Mouse (Mus musculus) MEL (cell line): ENCODE measurements at regions not wholly inside any gene's neighbourhood (a gene's known extent, or its start where the extent isn't known, plus 50 kb on each side); places are given as distances from the start of the nearest gene placed in this dataset.

Source experiments
- DNase-seq: peaks from one replicate; pipeline ENCODE4 v3.0.0; 2011; ENCODE audit warnings: low read depth, low spot score
- H3K27ac ChIP-seq: 2 replicates; pipeline ENCODE4 v1.5.1; 2012; ENCODE audit warnings: low read depth, mild to moderate bottlenecking, control low read depth, low read length, moderate library complexity; ENCODE audit not compliant: control insufficient read depth
- H3K27me3 ChIP-seq, 2 experiments: fragments of 150-350 bp in 1 of 2; sonication (generic) in 1 of 2; 2 replicates each; pipeline ENCODE4 v1.6.1; 2012; ENCODE audit warnings: low read length in 2 of 2, mild to moderate bottlenecking in 2 of 2, improper control_type of control experiment in 1 of 2, moderate library complexity in 1 of 2; ENCODE audit not compliant: insufficient read depth in 2 of 2, control insufficient read depth in 1 of 2
- H3K36me3 ChIP-seq, 2 experiments: 2 replicates each; pipeline ENCODE4 v1.6.1; 2012 to 2014; ENCODE audit warnings: low read length in 2 of 2, improper control_type of control experiment in 1 of 2, inconsistent platforms in 1 of 2, mild to moderate bottlenecking in 1 of 2; ENCODE audit not compliant: insufficient read depth in 2 of 2, control insufficient read depth in 1 of 2
- H3K4me1 ChIP-seq, 2 experiments: fragments of 150-350 bp in 1 of 2; sonication (generic) in 1 of 2; 2 replicates each; pipeline ENCODE4 v1.6.1; 2012; ENCODE audit warnings: low read length in 2 of 2, improper control_type of control experiment in 1 of 2, mild to moderate bottlenecking in 1 of 2; ENCODE audit not compliant: insufficient read depth in 2 of 2, control insufficient read depth in 1 of 2
- H3K4me3 ChIP-seq, 2 experiments: fragments of 150-350 bp in 1 of 2; sonication (generic) in 1 of 2; 2 replicates each; pipeline ENCODE4 v1.5.1; 2012; ENCODE audit warnings: low read depth in 2 of 2, low read length in 2 of 2, mild to moderate bottlenecking in 2 of 2, moderate library complexity in 2 of 2, control low read depth in 1 of 2, improper control_type of control experiment in 1 of 2; ENCODE audit not compliant: control insufficient read depth in 1 of 2, insufficient read depth in 1 of 2
- H3K79me2 ChIP-seq: 2 replicates; pipeline ENCODE4 v1.6.1; 2012; ENCODE audit warnings: mild to moderate bottlenecking, low read length, moderate library complexity; ENCODE audit not compliant: control insufficient read depth, poor library complexity, insufficient read depth
- H3K9ac ChIP-seq: 2 replicates; pipeline ENCODE4 v1.6.1; 2012; ENCODE audit warnings: low read depth, mild to moderate bottlenecking, control low read depth, low read length, moderate library complexity; ENCODE audit not compliant: control insufficient read depth, poor library complexity, severe bottlenecking
- H3K9me3 ChIP-seq: fragments of 150-350 bp; sonication (generic); replicated peaks from 2 replicates; pipeline ENCODE4 v1.6.1; 2012; ENCODE audit warnings: mild to moderate bottlenecking, low read length, improper control_type of control experiment, moderate library complexity; ENCODE audit not compliant: insufficient read depth
- CHD1 ChIP-seq: IDR thresholded peaks from 2 replicates; pipeline ENCODE4 v1.6.1; 2012; ENCODE audit warnings: low read depth, mild to moderate bottlenecking, inconsistent platforms, low read length, improper control_type of control experiment
- CHD2 ChIP-seq: IDR thresholded peaks from 2 replicates; pipeline ENCODE4 v1.6.1; 2011; ENCODE audit warnings: low read length, improper control_type of control experiment
- CTCF ChIP-seq, 3 experiments: IDR thresholded peaks in 2 of 3; conservative IDR thresholded peaks in 1 of 3; 2 replicates each; pipeline ENCODE4 v1.5.1; 2011 to 2012; ENCODE audit warnings: low read length in 3 of 3, low read depth in 2 of 3, mild to moderate bottlenecking in 2 of 3, improper control_type of control experiment in 1 of 3, inconsistent platforms in 1 of 3, mixed read lengths in 1 of 3, moderate library complexity in 1 of 3; ENCODE audit not compliant: control insufficient read depth in 1 of 3, insufficient read depth in 1 of 3, poor library complexity in 1 of 3, severe bottlenecking in 1 of 3
- E2F4 ChIP-seq: IDR thresholded peaks from 2 replicates; pipeline ENCODE4 v1.6.1; 2011; ENCODE audit warnings: low read depth, low read length, improper control_type of control experiment, borderline replicate concordance
- ELF1 ChIP-seq: IDR thresholded peaks from 2 replicates; pipeline ENCODE4 v1.6.1; 2014; ENCODE audit warnings: low read depth, mild to moderate bottlenecking, inconsistent platforms, low read length, improper control_type of control experiment, moderate library complexity
- EP300 ChIP-seq, 2 experiments: IDR thresholded peaks; 2 replicates each; pipeline ENCODE4 v1.6.1; 2011; ENCODE audit warnings: improper control_type of control experiment in 2 of 2, low read length in 2 of 2, low read depth in 1 of 2, mild to moderate bottlenecking in 1 of 2
- GABPA ChIP-seq: IDR thresholded peaks from 2 replicates; pipeline ENCODE4 v1.6.1; 2012; ENCODE audit warnings: low read depth, mild to moderate bottlenecking, inconsistent platforms, low read length, improper control_type of control experiment, moderate library complexity
- JUND ChIP-seq: IDR thresholded peaks from 2 replicates; pipeline ENCODE4 v1.6.1; 2011; ENCODE audit warnings: low read depth, mild to moderate bottlenecking, improper control_type of control experiment, low read length
- KAT2A ChIP-seq: conservative IDR thresholded peaks from 2 replicates; pipeline ENCODE4 v1.6.1; 2012; ENCODE audit warnings: low read depth, low read length, improper control_type of control experiment, inconsistent platforms
- MAFK ChIP-seq: IDR thresholded peaks from 2 replicates; pipeline ENCODE4 v1.6.1; 2011; ENCODE audit warnings: low read depth, mild to moderate bottlenecking, low read length, improper control_type of control experiment, borderline replicate concordance
- MAX ChIP-seq: IDR thresholded peaks from 2 replicates; pipeline ENCODE4 v1.6.1; 2011; ENCODE audit warnings: low read length, improper control_type of control experiment
- MAZ ChIP-seq: IDR thresholded peaks from 2 replicates; pipeline ENCODE4 v1.6.1; 2012; ENCODE audit warnings: low read depth, mild to moderate bottlenecking, inconsistent platforms, low read length, improper control_type of control experiment
- MEF2A ChIP-seq: IDR thresholded peaks from 2 replicates; pipeline ENCODE4 v1.6.1; 2014; ENCODE audit warnings: low read depth, mild to moderate bottlenecking, inconsistent platforms, low read length, improper control_type of control experiment; ENCODE audit not compliant: poor library complexity, insufficient replicate concordance, severe bottlenecking; ENCODE audit errors: extremely low read depth
- MYB ChIP-seq: IDR thresholded peaks from 2 replicates; pipeline ENCODE4 v1.6.1; 2011; ENCODE audit warnings: mild to moderate bottlenecking, low read depth, low read length, improper control_type of control experiment
- MYC ChIP-seq: IDR thresholded peaks from 2 replicates; pipeline ENCODE4 v1.6.1; 2011; ENCODE audit warnings: low read depth, mild to moderate bottlenecking, low read length, improper control_type of control experiment, moderate library complexity
- NELFE ChIP-seq: IDR thresholded peaks from 2 replicates; pipeline ENCODE4 v1.6.1; 2011; ENCODE audit warnings: low read depth, low read length, improper control_type of control experiment
- NRF1 ChIP-seq: IDR thresholded peaks from 2 replicates; pipeline ENCODE4 v1.6.1; 2014; ENCODE audit warnings: low read depth, mild to moderate bottlenecking, inconsistent platforms, low read length, improper control_type of control experiment, moderate library complexity; ENCODE audit not compliant: poor library complexity, insufficient read depth, severe bottlenecking
- POLR2A ChIP-seq, 2 experiments: IDR thresholded peaks; 2 replicates each; pipeline ENCODE4 v1.6.1; 2011 to 2012; ENCODE audit warnings: low read length in 2 of 2, mild to moderate bottlenecking in 2 of 2, control low read depth in 1 of 2, improper control_type of control experiment in 1 of 2, low read depth in 1 of 2, moderate library complexity in 1 of 2; ENCODE audit not compliant: control insufficient read depth in 1 of 2, insufficient read depth in 1 of 2, poor library complexity in 1 of 2
- RAD21 ChIP-seq: IDR thresholded peaks from 2 replicates; pipeline ENCODE4 v1.6.1; 2011; ENCODE audit warnings: mild to moderate bottlenecking, low read depth, low read length, improper control_type of control experiment
- RCOR1 ChIP-seq: IDR thresholded peaks from 2 replicates; pipeline ENCODE4 v1.6.1; 2012; ENCODE audit warnings: low read depth, mild to moderate bottlenecking, inconsistent platforms, low read length, improper control_type of control experiment
- SIN3A ChIP-seq: IDR thresholded peaks from 2 replicates; pipeline ENCODE4 v1.6.1; 2012; ENCODE audit warnings: low read length, improper control_type of control experiment, inconsistent platforms
- TBP ChIP-seq: IDR thresholded peaks from 2 replicates; pipeline ENCODE4 v1.8.0; 2011; ENCODE audit warnings: low read depth, low read length, improper control_type of control experiment
- USF1 ChIP-seq: IDR thresholded peaks from 2 replicates; pipeline ENCODE4 v1.6.1; 2014; ENCODE audit warnings: low read depth, mild to moderate bottlenecking, inconsistent platforms, low read length, improper control_type of control experiment, moderate library complexity
- USF2 ChIP-seq, 2 experiments: IDR thresholded peaks; 2 replicates each; pipeline ENCODE4 v1.6.1; 2011 to 2012; ENCODE audit warnings: improper control_type of control experiment in 2 of 2, low read length in 2 of 2, borderline replicate concordance in 1 of 2, inconsistent platforms in 1 of 2, low read depth in 1 of 2, mild to moderate bottlenecking in 1 of 2; ENCODE audit not compliant: insufficient read depth in 1 of 2
- ZC3H11A ChIP-seq: IDR thresholded peaks from 2 replicates; pipeline ENCODE4 v1.6.1; 2012; ENCODE audit warnings: low read depth, mild to moderate bottlenecking, inconsistent platforms, low read length, improper control_type of control experiment
- ZKSCAN1 ChIP-seq: IDR thresholded peaks from 2 replicates; pipeline ENCODE4 v1.6.1; 2012; ENCODE audit warnings: low read depth, mild to moderate bottlenecking, inconsistent platforms, low read length, improper control_type of control experiment, moderate library complexity
- ZMIZ1 ChIP-seq: IDR thresholded peaks from 2 replicates; pipeline ENCODE4 v1.6.1; 2012; ENCODE audit warnings: low read depth, mild to moderate bottlenecking, inconsistent platforms, low read length, improper control_type of control experiment, moderate library complexity

DNA sequence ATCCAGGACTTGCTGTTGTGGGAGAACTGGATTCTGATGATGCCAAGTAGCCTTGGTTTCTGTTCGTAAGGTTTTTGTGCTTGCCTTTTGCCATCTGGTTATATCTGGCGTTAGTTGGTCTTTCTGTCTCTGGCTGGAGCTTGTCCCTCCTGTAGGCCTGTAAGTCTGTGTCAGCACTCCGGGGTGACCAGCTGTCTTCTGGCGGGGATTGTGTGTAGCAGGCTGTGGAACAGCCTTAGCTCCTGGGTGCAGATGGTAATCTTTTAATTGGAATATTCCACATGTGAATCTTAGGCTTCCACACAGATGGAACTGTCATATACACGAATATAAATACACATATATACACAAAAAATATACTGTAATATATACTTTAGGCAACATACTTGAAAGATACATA lies 156.5 kb upstream of the Scn7a start:
- H3K36me3 ChIP-seq: no peaks in the 10 kb centered on the region
- H3K4me1 ChIP-seq: no peaks in the 10 kb centered on the region
- no peaks in the 10 kb centered on the region for H3K9me3 ChIP-seq
- no peaks in the 10 kb centered on the region for H3K27me3 ChIP-seq
- no peak overlapping the region for H3K4me3 ChIP-seq
- DNase-seq: no peak
- TF ChIP-seq KAT2A (no peak), MAFK (no peak), RAD21 (no peak), NELFE (no peak), GABPA (no peak), RCOR1 (no peak), SIN3A (no peak), USF2 (IDR thresholded peaks at IDR 0.05; ENCODE audit: borderline replicate concordance in 1 of 2, insufficient read depth in 1 of 2, low read depth in 1 of 2, low read length in 2 of 2) (no peak), NRF1 (no peak), ZKSCAN1 (no peak), CHD1 (no peak), EP300 (IDR thresholded peaks at IDR 0.05; ENCODE audit: low read depth in 1 of 2, low read length in 2 of 2) (no peak), ZMIZ1 (no peak), MYB (no peak), USF1 (no peak)
- no peak overlapping the region for H3K9ac ChIP-seq
- no peaks in the 10 kb centered on the region for H3K79me2 ChIP-seq
- H3K27ac ChIP-seq: no peak overlapping the region

- Histone ChIP-seq H3K4me1 (no peaks in the 10 kb centered on the region), H3K79me2 (no peaks in the 10 kb centered on the region), H3K36me3 (no peaks in the 10 kb centered on the region), H3K4me3 (no peak overlapping the region), H3K27ac (no peak overlapping the region), H3K9ac (no peak overlapping the region), H3K27me3 (no peaks in the 10 kb centered on the region), H3K9me3 (no peaks in the 10 kb centered on the region)
- DNase-seq: no peak
- TF ChIP-seq JUND: no peak
- no peak for TF ChIP-seq MAZ
- no peak for TF ChIP-seq EP300 (IDR thresholded peaks at IDR 0.05; ENCODE audit: low read depth in 1 of 2, low read length in 2 of 2)
- no peak for TF ChIP-seq TBP
- TF ChIP-seq MAX: no peak
- TF ChIP-seq CTCF (IDR thresholded peaks at IDR 0.05 in 2 of 3, conservative IDR thresholded peaks at IDR 0.05 in 1 of 3; ENCODE audit: control insufficient read depth in 1 of 3, insufficient read depth in 1 of 3, low read depth in 2 of 3, low read length in 3 of 3, poor library complexity in 1 of 3, severe bottlenecking in 1 of 3): no peak
- TF ChIP-seq ZC3H11A: no peak
- no peak for TF ChIP-seq MEF2A
- no peak for TF ChIP-seq KAT2A
- no peak for TF ChIP-seq MYB
- TF ChIP-seq MYC: no peak
- TF ChIP-seq POLR2A (IDR thresholded peaks at IDR 0.05; ENCODE audit: control insufficient read depth in 1 of 2, insufficient read depth in 1 of 2, low read depth in 1 of 2, low read length in 2 of 2, poor library complexity in 1 of 2): no peak
- TF ChIP-seq RCOR1: no peak
- no peak for TF ChIP-seq CHD2
- no peak for TF ChIP-seq GABPA
- no peak for TF ChIP-seq ELF1
- no peak for TF ChIP-seq E2F4
- no peak for TF ChIP-seq ZMIZ1
These were observed 113.3 kb upstream of the Scn7a start for GRCm38 (mm10) chr2:66898032-66898431.
